Mouse (Mus musculus) kidney, postnatal 10 days (tissue): ENCODE measurements around the gene Sqstm1.

Source experiments
- DNase-seq: peaks from one replicate; pipeline ENCODE4 v3.0.0; 2021; ENCODE audit warnings: mixed read lengths

The Sqstm1 gene

DNA sequence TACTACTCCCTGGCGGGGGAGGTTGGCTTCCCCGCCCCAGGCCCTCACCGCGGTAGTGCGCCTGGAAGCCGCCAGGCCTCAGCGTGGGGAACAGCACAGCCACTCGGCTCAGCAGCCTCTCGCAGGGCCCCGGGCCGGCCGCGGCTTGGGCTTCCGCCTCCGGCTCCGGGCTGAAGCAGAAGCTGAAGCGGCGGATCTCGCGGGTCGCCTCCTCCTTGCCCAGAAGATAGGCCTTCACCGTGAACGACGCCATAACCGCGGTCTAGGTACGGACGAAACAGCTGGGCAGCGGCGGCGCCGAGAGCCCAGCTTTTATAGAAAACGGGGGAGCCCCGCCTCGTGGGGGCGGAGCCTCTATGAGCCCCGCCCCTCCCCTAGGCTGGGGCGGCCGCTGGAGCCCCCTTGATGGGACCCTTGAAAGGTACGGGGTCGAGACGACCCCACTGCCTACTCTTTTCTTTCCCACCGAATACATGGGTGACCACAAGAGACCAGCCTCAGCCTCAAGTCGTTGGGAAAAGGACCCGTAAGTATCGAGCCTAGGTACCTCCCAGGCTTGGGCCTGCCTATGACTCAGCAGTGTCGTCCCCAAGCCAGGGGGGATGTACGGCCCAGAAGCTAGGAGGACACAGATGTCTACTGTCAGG is at the start of gene Sqstm1, which contains the start of gene Mgat4b:
TSS of gene Sqstm1 (minus strand) at position 323 of the 647 bp plus-strand sequence.
TSS of gene Mgat4b (plus strand) at position 386 of the 647 bp plus-strand sequence.
- peak; percentile 90 for DNase-seq

DNA sequence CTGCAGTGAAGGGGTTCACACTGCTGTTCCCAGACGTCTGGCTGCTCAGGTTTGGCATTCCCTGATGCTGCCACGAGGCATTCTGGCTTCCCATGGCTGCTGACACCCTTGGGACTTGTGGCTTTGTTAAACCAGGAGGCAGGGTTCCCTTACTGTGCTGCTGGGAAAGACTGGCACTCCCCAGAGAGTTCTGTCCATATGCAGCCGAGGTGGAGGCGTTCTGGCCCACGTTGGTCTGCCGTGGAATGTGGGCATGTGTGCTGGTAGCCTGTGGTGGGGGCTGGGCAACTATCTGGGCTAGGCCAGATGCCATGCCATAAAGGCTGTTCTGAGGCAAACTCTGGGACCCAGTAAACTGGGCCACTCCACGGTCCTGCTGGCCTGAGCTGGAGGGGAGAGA is 47.7 kb upstream of the Sqstm1 start:
- no peak for DNase-seq

DNA sequence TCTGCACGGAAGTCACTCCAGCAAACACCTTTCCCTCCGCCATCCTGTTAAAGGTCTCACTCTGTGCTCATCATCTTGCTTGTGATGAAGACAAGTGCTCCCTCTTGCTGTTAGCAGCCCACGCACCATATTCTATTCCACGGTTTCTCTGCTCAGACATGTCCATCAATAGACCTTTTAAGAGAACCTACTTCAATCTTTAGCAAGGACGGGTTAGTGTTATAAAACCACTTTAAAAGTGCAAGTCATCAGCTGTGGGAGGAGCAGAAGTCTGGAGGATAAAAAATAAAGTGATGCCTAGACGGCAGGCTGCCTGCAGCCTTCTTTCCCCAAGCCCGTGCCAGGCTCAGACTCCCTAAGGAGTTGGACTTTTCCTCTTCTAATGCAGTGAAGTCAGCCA is 46.0 kb upstream of the Sqstm1 start:
- DNase-seq, result no peak

DNA sequence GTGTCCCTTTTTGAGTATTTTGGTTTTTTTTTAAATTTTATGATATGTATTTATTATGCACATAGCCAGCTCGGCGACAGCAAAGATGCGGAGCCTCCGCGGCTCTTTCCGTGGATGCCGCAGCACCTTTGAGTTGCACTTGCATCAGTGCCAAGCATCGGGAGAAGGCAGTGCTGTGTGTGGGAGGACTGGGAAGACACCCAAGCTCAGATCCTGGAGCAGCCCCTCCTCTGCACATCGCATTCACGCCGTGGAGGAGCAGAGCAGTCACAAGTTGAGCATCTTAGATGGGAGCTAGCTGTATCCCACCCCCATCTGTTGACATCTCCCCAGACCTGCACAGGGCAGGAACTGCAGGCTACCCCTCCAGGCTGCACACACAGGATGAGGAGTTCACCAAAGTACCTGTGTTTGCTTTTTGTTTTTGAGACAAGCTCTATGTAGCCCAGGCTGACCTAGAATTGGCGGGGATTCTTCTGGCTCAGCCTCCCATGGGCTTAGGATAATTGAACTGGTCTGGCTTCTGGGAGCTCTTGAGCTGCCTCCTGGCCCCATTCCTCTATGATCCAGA is 43.5 kb upstream of the Sqstm1 start:
- DNase-seq, result no peak

DNA sequence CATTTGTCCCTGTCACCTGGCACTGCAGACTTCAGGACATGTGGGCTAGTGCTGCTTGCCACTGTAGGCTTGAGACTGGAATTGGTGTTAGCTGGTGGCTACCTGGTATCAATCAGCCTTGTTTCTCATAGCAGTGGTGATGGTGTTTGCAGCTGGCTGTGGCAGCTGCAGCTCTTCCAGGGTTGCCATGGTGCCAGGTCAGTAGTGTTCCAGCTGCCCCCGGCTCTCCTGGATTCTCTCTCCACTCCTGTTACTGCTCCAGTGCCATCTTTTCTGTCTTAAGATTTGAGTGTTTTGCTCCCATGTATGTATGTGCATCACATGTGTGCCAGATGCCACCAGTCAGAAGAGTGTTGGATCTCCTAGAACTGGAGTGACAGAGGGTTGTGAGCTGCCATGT is 42.8 kb upstream of the Sqstm1 start:
- DNase-seq, result no peak

DNA sequence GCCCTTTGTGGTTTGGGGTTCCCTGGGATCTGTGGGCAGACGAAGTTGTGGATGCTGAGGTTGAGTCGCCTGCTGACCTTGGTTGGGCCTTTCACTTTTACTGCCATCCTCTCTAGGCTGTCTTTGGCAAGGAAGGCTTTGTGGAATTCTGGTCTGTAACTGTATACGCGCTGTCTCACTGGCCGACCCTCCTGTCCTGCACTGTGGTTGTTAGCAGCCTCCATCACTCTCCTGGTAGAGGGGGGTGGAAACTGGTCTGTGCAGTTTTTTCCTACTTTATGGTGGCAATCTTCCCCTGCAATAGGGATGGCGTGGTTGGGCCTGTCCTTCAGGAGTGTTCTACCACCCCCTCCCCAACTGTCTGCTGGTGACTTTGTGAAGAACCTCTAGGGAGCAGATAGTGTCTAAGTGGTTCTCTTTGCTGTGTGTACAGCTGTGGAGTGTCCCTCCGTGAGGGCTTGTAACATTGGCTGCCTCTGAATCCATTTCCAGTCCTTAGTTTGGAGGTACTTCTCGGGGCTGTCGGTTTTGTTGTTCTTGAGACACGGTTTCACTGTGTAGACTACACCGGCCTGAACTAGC is 42.1 kb upstream of the Sqstm1 start:
- no peak for DNase-seq

DNA sequence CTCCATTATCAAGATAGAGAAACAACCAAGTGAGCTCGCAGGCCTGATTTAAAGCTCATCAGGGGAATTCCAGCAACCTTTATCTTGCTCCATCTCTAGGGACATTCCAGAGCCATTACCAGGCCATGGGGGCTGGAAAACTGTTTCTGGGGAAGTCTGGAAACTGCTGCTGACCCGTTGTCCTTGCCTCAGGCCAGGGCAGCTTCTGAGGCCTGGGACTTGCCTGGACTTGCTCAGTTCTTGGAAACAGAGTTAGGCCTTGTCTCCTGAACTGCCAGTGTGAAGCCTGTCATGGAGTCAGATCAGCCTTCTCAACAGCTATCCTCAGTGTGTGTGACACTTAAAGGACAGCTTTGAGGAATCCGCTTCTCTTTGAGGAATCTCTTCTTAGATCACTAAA is 41.5 kb upstream of the Sqstm1 start:
- DNase-seq, result peak; percentile 74

DNA sequence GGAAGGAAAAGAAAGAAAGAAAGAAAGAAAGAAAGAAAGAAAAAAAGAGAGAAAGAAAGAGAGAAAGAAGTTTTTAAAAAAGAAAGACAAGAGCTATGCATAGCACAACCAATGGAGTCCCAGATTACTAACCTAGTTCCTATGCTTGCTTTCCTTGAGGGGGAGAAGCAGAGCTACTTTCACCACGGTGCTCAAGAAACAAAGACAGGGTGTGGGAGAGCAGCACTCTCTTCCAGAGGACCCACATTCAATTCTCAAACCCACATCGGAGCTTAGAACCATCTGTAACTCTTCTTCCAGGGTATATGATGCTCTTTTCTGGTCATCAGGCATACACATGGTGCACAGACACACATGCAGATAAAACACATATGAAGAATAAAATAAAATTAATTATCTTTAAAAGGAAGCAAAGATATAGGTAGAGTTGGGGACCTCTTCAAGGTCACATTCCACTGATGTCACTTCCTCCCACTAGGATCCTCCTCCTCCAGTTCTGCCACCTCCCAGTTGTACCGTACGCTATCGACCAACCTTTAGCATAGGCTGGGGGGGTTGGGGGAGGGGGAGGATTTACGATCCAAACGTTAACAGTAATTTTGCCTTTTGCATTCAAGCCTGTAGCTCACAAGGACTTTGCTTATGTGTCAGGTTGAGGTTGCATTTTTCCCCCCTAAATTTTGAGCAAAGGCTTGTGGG is 38.0 kb upstream of the Sqstm1 start:
- no peak for DNase-seq

DNA sequence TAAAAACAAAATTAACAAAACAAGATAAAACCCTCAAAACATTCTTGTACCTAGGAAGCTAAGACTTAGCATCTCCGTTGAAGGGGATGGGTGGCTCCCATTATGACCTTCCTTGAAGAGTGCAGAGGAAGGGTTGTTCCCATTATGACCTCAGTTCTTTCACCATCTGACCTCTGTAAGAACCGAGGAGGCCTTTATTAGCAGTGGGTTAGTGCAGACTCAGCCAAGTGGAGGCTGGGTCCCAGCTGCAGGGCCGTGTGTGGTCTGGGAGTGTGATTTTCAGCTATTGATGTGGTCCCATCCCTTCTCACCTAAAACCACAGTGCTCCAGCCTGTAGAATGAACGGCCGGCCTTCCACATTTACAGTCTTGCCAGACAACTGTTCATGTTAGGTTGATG is 34.6 kb upstream of the Sqstm1 start:
- no peak for DNase-seq

DNA sequence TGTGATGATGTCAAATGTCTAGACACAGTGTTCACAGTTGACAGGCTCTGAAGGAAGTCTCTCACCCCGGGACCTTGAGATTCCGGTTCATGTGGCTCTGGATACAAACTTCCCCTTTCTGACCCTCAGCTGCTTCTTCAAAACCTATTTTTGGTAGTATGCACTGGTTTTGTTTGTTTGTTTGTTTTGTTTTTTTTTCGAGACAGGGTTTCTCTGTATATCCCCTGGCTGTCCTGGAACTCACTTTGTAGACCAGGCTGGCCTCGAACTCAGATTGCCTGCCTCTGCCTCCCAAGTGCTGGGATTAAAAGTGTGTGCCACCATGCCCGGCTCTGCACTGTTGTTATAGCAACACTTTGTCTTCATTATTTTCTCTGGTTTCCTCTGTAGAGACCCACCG is 33.3 kb upstream of the Sqstm1 start:
- no peak for DNase-seq

DNA sequence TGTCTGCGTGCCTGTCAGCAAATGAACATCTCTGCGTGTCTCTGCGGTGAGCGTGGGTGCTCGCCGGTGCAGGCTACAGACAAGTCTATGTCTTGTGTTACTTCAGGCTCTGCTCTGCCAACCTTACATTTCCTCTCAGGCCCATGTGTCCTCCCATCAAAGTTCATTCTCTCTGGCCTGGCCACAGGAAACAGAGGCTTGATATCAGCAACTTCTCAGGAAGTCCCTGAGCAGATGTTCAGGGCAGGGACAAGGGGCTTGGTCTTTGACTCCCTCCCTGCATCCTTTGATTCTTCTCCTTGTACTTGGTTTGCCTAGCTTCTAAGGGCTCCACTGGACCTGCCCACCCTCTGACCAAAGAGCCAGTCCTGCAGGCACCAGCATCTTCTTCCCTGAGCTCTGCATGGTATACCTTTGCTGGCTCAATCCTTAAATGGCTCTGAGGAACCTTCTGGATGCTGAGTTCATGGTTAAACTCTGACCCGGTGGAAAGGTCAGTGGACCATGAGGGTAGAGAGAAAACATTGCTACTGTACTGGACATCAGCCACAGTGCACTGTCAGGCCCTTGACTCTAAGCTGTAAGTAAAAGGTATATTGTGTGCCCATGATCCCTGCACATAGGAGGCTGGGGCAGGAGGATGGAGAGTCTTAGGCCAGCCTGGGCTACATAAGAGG is 29.7 kb upstream of the Sqstm1 start:
- no peak for DNase-seq

DNA sequence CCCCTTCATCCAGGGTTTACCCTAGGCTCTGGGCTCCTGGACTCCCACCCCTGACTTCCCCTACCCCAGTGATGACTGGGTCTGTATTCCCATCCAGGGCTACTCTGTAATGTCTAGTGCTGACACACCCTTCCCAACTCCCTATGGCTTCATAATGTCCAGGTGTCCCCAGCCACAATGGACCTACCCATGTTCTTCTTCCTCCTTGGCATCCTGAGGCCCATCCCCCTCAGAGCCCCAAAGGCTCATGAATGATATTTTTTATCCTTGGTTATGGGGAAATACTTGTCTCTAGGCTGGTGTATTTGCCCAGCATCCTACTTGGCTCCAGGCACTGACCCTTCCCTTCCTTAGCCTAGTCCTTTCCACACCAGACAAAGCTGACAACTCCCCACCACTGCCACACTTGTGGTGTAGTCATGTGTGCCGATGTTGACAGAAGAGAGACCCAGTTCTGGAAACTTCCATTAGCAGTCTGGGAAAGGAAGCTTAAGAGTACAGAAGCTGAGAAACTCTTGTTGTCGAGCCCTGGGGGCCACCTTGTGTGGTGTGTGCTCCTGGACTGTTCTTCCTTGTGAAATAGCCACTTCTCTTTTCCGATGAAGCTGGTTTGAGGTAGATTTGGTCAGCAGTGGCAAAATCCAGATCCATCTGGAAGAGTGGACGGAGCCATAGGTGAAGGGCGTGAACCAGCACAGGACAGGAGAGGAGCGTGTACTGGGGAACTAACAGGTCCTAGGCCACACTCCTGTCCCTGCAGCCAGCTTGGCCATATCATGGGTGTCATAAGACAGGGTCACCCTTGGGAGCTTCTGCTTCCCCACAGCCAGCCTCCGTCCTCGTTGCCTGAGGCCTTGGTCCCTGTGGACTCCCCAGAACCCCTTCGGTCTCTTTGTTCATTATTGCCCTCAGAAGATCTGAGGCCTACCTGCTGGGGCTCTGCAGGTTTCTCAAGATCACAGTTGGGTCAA is 28.5 kb upstream of the Sqstm1 start:
- DNase-seq, result no peak

DNA sequence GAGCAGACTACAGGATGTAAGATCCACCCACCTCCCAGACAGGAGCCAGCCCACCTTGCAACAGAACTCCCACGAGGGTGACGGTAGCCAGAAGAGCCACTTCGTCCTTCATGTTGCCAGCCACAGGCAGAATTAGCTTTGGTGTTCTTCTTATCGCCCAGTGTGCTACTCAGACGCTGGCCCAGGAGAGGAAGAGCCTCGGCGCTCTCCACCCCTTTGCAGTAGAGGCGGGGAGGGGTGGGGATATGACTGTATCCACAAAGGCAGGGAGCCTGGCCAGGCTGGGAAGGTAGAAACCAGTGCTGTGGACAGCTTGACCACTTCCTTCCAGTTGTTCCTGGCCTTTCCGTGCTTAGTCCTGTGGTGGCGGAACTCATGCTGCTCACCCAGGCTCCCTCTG is 27.7 kb upstream of the Sqstm1 start, which contains the start of gene Ltc4s:
TSS of gene Ltc4s (minus strand) at position 293 of the 400 bp plus-strand sequence.
- DNase-seq, result no peak

DNA sequence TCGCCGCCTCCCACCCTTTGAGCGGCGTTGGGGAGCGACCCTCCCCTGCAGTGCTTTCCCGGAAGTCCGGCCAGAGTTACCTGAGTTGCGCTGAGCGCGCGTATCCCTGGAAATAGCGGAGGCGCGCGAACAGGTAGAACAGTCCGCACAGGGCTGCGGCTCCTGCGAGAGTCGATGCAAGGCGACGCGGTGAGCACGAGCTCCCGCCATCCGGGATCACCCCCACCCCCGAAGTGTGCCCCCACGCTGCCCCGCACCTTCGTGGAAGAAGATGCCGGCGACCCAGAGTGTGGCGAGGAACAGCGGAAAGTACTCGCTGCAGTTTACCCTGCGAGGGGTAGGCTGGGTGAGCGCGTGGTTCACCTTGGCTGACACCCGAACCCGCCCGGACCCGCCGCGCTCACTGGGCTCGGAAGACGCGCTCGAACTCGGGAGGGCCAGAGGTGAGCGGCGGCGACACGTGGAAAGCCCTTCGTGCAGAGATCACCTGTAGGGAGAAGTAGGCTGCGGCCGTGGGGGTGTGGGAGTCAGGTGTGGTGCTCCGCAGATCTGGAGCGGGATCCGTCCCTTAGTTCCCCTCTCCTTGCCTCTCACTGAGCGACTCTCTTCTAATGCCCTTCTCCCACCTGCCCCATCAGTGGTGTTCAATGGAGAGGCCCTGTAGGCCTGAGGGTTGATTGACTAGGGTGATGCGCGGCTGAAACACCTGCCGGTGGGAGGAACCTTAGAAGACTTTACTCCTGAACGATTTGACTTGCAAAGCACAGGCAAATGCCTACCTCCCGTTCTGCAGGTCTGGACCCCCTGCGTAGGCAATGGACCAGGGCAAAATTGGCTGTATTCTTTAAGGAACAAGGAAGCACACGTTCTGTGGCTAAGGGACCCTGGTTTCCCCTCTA is 26.6 kb upstream of the Sqstm1 start:
- peak; percentile 58 for DNase-seq

DNA sequence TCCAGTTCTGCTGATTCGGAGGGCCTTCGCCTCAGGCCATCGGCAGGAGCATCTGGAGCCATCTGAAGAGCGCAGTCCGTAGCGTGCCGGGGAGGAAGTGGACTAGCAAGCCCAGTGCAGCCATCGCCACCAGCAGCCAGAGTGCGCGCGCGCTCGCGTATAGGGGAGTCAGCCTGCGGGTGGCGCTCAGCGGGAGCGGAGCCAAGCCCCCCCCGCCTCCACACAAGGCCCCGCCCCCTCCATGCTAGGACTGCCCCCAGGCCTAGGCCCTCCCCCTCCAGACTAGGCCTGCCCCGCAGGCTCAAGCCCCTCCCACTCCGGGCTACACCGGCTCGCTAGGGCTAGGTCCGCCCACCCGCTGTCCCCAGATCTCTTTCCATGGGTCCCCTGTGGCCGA is 25.9 kb upstream of the Sqstm1 start:
- peak; percentile 96 for DNase-seq

DNA sequence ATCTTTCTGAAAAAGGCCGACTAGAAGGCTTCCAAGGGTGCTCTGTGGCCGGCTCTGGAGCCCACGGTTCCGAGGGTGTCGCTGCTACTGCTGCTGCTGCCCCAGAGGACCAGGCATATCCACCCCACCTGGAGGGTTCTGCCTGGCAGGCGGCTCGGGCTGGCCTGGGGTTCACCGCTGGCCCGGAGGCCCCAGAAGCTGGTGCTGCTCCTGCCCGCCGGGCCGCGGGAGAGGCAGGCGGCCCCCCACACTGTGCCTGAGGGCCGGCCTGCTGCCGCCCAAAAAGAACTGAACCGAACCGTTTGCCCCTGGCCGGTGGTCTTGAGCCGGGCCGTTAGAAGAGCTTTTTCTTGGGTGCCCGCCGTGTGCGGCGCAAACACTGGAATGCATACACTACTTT is 24.0 kb upstream of the Sqstm1 start:
- DNase-seq, result no peak

DNA sequence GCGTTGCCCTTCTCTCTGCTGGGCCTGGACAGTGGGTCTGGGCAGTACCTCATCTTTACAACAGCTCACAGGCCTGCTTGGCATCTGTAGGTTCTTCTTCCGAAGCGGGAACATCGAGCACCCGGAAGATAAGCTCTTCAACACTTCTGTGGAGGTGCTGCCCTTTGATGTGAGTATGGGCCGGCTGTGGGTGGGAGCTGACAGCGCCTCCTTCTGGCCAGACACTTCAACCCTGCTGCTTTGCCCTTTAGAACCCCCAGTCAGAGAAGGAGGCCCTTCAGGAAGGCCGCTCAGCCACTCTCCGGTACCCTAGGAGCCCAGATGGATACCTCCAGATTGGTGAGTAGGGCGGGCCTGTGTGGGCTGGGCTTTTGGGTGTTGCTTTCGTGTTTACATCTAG is 23.4 kb upstream of the Sqstm1 start:
- peak; percentile 34 for DNase-seq

DNA sequence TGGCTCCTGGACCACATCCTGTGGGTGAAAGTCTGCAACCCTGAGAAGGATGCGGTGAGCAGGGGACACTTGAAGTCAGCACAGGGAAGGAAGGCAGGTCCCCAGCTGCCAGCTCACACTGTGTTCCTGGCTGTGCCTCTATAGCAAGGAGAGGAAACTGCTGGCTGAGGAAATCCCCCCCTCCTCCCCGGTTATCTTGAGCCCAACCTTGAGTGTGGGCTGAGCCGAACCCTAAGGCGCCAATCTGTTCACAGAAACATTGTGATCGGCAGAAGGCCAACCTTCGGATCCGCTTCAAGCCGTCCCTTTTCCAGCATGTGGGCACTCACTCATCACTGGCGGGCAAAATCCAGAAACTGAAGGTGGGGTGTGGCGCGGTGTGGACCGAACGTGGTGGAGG is 22.4 kb upstream of the Sqstm1 start:
- no peak for DNase-seq

DNA sequence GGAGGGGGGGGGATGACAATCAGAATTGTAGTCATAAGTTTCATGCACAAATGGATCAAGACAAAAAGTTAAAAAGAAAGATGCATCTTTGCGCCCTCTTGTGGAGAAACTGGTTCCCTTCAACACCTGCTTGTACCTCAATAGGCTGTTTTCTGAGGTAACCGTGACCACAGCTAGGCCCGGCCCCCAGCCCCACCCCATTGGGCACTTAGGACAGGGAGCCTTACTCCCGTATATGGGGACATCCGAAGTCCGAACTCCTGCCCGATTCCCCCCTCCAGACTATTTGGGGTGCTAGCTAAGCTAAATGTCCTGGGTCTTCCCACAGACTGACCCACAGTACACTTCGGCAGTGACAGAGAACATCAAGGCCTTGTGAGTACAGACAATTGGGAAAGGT is 20.8 kb upstream of the Sqstm1 start:
- peak; percentile 78 for DNase-seq

DNA sequence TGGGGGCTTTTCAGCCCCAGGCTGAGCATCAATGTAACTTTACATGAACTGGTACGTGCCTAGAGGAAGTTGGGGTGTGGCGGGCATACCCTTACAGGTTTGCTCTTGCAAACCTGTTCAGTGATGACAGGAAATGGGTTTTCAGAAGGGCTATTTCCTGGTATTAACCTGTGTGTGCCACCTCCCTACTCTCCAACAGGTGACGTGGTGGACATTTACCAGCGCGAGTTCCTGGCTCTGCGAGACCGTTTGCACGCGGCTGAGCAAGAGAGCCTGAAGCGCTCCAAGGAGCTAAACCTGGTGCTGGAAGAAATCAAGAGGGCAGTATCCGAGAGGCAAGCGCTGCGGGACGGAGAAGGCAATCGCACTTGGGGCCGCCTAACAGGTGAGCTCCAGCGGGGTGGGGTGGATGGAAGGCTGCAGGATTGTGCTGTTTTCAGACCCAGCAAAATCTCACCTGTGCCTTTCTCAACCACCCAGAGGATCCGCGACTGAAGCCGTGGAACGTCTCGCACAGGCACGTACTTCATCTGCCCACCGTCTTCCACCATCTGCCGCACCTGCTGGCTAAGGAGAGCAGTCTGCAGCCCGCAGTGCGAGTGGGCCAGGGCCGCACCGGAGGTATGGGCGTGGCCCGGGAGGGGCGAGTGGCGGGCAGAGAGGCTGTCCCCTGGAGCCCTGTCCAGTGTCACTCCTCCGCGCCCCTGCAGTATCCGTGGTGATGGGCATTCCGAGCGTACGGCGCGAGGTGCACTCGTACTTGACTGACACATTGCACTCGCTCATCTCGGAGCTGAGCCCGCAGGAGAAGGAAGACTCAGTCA is 20.1 kb upstream of the Sqstm1 start:
- DNase-seq, result peak; percentile 36
